Mouse (Mus musculus) spleen, adult 2 months (tissue): ENCODE measurements around the gene Fhdc1.

Source experiments
- CTCF ChIP-seq: fragments of 200-500 bp; IDR thresholded peaks from 2 replicates; pipeline ENCODE4 v1.5.1; 2011; ENCODE audit warnings: mild to moderate bottlenecking, inconsistent platforms; ENCODE audit not compliant: insufficient read depth, insufficient read length, insufficient replicate concordance; ENCODE audit errors: extremely low read depth
- POLR2A ChIP-seq: fragments of 200-500 bp; IDR thresholded peaks from 2 replicates; pipeline ENCODE4 v1.6.1; 2011; ENCODE audit warnings: low read depth, low read length, inconsistent platforms

GRCm38 (mm10) chr3:84471146-84471545, 9.1 kb downstream of the Fhdc1 start:
- TF ChIP-seq POLR2A (no peak), CTCF (no peak)
